Comparison of ENCODE assay signal across 9 mouse cellular contexts in genomic region chrX:8090346-8090953, GRCm38 (mm10). TPM values are rescaled to one million over a fixed set of nuclear protein-coding genes. Genes with fewer than 3 reads are reported as not detected.
DNase-seq lines count a peak whose midpoint lies in the region; ATAC-seq and TF ChIP-seq lines count a peak whose summit lies in the region.
"Had no signal": no experiment of that assay in that cellular context is flagged by ENCODE, and none has a peak within 500 bp of the region (broad histone marks: within the 10 kb centered on the region; RNA-seq: fewer than 3 reads in every experiment).

Gene Was, minus strand, starts transcription at chrX:8090498.

- peak within 1 kb of the TSS; percentile 38; the same call in 1 of the 2 replicates for H3K27ac ChIP-seq in kidney, embryonic 16.5 days (ENCODE audit: low read length)
- no peak within 1 kb of the TSS for H3K27ac ChIP-seq in heart, postnatal 0 days (ENCODE audit: low read depth)
- H3K27ac ChIP-seq in hindbrain, embryonic 11.5 days (ENCODE audit: low read depth, low read length): no peak within 1 kb of the TSS
- no peak within 1 kb of the TSS for H3K27ac ChIP-seq in midbrain, embryonic 10.5 days (replicated peaks)
- H3K27ac ChIP-seq: midbrain, embryonic 13.5 days had no signal

- no peaks in the 10 kb centered on the region for H3K27me3 ChIP-seq in kidney, embryonic 16.5 days (ENCODE audit: insufficient read depth, low read length)
- no peaks in the 10 kb centered on the region for H3K27me3 ChIP-seq in heart, postnatal 0 days (ENCODE audit: control insufficient read depth, insufficient read depth, low read length)
- H3K27me3 ChIP-seq in hindbrain, embryonic 11.5 days (ENCODE audit: control insufficient read depth, insufficient read depth, low read length): no peaks in the 10 kb centered on the region
- no peaks in the 10 kb centered on the region for H3K27me3 ChIP-seq in midbrain, embryonic 10.5 days (ENCODE audit: low read depth, poor library complexity, severe bottlenecking)
- H3K27me3 ChIP-seq: midbrain, embryonic 13.5 days had no signal

- no peaks in the 10 kb centered on the region for H3K9me3 ChIP-seq in kidney, embryonic 16.5 days (ENCODE audit: low read length)
- H3K9me3 ChIP-seq in heart, postnatal 0 days (replicated peaks; ENCODE audit: control insufficient read depth, low read length): no peaks in the 10 kb centered on the region
- no peaks in the 10 kb centered on the region for H3K9me3 ChIP-seq in hindbrain, embryonic 11.5 days (ENCODE audit: control insufficient read depth, low read length)
- peaks cover 6% of the 10 kb centered on the region; the same call in 1 of the 2 replicates for H3K9me3 ChIP-seq in midbrain, embryonic 10.5 days (replicated peaks)
- H3K9me3 ChIP-seq: midbrain, embryonic 13.5 days had no signal

- H3K36me3 ChIP-seq in kidney, embryonic 16.5 days (ENCODE audit: insufficient read depth, low read length): no peaks in the 10 kb centered on the region
- no peaks in the 10 kb centered on the region for H3K36me3 ChIP-seq in heart, postnatal 0 days (replicated peaks; ENCODE audit: control insufficient read depth, insufficient read depth, low read length)
- no peaks in the 10 kb centered on the region for H3K36me3 ChIP-seq in hindbrain, embryonic 11.5 days (ENCODE audit: control insufficient read depth, insufficient read depth, low read length)
- H3K36me3 ChIP-seq in midbrain, embryonic 10.5 days: no peaks in the 10 kb centered on the region
- H3K36me3 ChIP-seq: midbrain, embryonic 13.5 days had no signal

- 84% methylated on average over 14 of the region's 14 CpGs for WGBS in kidney, embryonic 16.5 days
- 74% methylated on average over 12 of the region's 14 CpGs for WGBS in heart, postnatal 0 days
- WGBS in hindbrain, embryonic 11.5 days: 87% methylated on average over 13 of the region's 14 CpGs
- WGBS in midbrain, embryonic 10.5 days: 90% methylated on average over 14 of the region's 14 CpGs

- no peak for ATAC-seq in kidney, embryonic 16.5 days (ENCODE audit: low FRiP score, low TSS enrichment)
- no peak for ATAC-seq in heart, postnatal 0 days (ENCODE audit: insufficient read depth, low read depth)
- ATAC-seq in megakaryocyte, adult 5-6 weeks (ENCODE audit: poor library complexity, severe bottlenecking): peak; percentile 98
- no peak for ATAC-seq in hindbrain, embryonic 11.5 days (ENCODE audit: low FRiP score)
- ATAC-seq: midbrain, embryonic 13.5 days had no signal

- DNase-seq in kidney, adult 9 months: no peak
- no peak for DNase-seq in heart, postnatal 0 days (ENCODE audit: low spot score)
- DNase-seq in thymus, postnatal 25 days: peak; percentile 70
- DNase-seq in hindbrain, embryonic 11.5 days (ENCODE audit: low spot score): no peak
- DNase-seq in midbrain, embryonic 10.5 days (ENCODE audit: low spot score): no peak
- no peak for DNase-seq in cerebellum, postnatal 25 days

- TF ChIP-seq EP300 in heart, postnatal 0 days (IDR thresholded peaks at IDR 0.05; ENCODE audit: low read depth): no peak

- H3K4me2 ChIP-seq in kidney, embryonic 16.5 days (replicated peaks; ENCODE audit: low read depth, low read length): no peak within 1 kb of the TSS
- H3K4me2 ChIP-seq in heart, postnatal 0 days (ENCODE audit: low read depth, low read length): peak within 1 kb of the TSS; percentile 9; the same call in 1 of the 2 replicates
- no peak within 1 kb of the TSS for H3K4me2 ChIP-seq in hindbrain, embryonic 11.5 days (replicated peaks; ENCODE audit: low read depth, low read length)
- H3K4me2 ChIP-seq: midbrain, embryonic 13.5 days had no signal

- no peak within 1 kb of the TSS for H3K4me3 ChIP-seq in kidney, embryonic 16.5 days (ENCODE audit: low read length)
- H3K4me3 ChIP-seq in heart, postnatal 0 days (ENCODE audit: low read depth, low read length): peak within 1 kb of the TSS; percentile 18; the same call in 1 of the 2 replicates
- no peak within 1 kb of the TSS for H3K4me3 ChIP-seq in hindbrain, embryonic 11.5 days (ENCODE audit: low read depth, low read length)
- no peak within 1 kb of the TSS for H3K4me3 ChIP-seq in midbrain, embryonic 10.5 days
- H3K4me3 ChIP-seq: midbrain, embryonic 13.5 days had no signal

- H3K4me1 ChIP-seq in kidney, embryonic 16.5 days (ENCODE audit: insufficient read depth, low read length): no peaks in the 10 kb centered on the region
- H3K4me1 ChIP-seq in heart, postnatal 0 days (ENCODE audit: control insufficient read depth, insufficient read depth): no peaks in the 10 kb centered on the region
- H3K4me1 ChIP-seq in hindbrain, embryonic 11.5 days (replicated peaks; ENCODE audit: control insufficient read depth, insufficient read depth, low read length): no peaks in the 10 kb centered on the region
- no peaks in the 10 kb centered on the region for H3K4me1 ChIP-seq in midbrain, embryonic 10.5 days
- H3K4me1 ChIP-seq: midbrain, embryonic 13.5 days had no signal

- H3K9ac ChIP-seq in kidney, embryonic 16.5 days (replicated peaks; ENCODE audit: low read length): no peak within 1 kb of the TSS
- H3K9ac ChIP-seq in heart, postnatal 0 days (replicated peaks; ENCODE audit: low read depth, low read length): no peak within 1 kb of the TSS
- no peak within 1 kb of the TSS for H3K9ac ChIP-seq in hindbrain, embryonic 11.5 days (ENCODE audit: low read depth, low read length)
- H3K9ac ChIP-seq: midbrain, embryonic 13.5 days had no signal

- no peak for TF ChIP-seq CTCF in heart, postnatal 0 days (IDR thresholded peaks at IDR 0.05; ENCODE audit: low read depth)

RNA-seq across cellular contexts. Expression of gene Was, which starts in this region (rescaled TPM):
- 0.11 and 0.18 TPM in 2 replicates for polyA plus RNA-seq in kidney, embryonic 16.5 days (2015; fragmentation: Nextera tagmentation; extraction: Ambion mirVana)
- total RNA-seq in heart, postnatal 0 days (2014; rRNA removed; ENCODE audit: low replicate concordance): 0.31 TPM in 1 of 2 replicates, not detected in the other
- 0.22 and 0.25 TPM in 2 replicates for polyA plus RNA-seq in heart, postnatal 0 days (2015; fragmentation: Nextera tagmentation; extraction: Ambion mirVana)
- 107 and 116 TPM in 2 replicates for total RNA-seq in megakaryocyte, adult 5-6 weeks (2015)
- 145 and 149 TPM in 2 replicates for total RNA-seq in megakaryocyte, adult 5-6 weeks (2017)
- 0.49 and 0.91 TPM in 2 replicates for polyA plus RNA-seq in hindbrain, embryonic 11.5 days (2014; fragmentation: Nextera tagmentation; extraction: Ambion mirVana)
- 0.17 and 0.31 TPM in 2 replicates for polyA plus RNA-seq in midbrain, embryonic 10.5 days (2016; fragmentation: Nextera tagmentation; extraction: Ambion mirVana)

Comparison
In these comparisons a context has a peak if more than half of its experiments do, and no peak if none do; other contexts are left out.
1. RNA of gene Was (total RNA-seq): 107 to 149 TPM in megakaryocyte, adult 5-6 weeks; 0.31 TPM in heart, postnatal 0 days; every median in the first group is over 10 times any median in the second.